In genomic region chr9:63958337-63959030, GRCm38 (mm10) we compare ENCODE assay signal across 8 mouse cellular contexts.
DNase-seq lines count a peak whose midpoint lies in the region; ATAC-seq lines count a peak whose summit lies in the region.

No protein-coding gene starts in this region.

- H3K4me2 ChIP-seq in heart, embryonic 16.5 days (ENCODE audit: low read depth, low read length), result peak overlapping the region; percentile 58
- no peak overlapping the region for H3K4me2 ChIP-seq in midbrain, embryonic 14.5 days (ENCODE audit: low read length)

- H3K4me1 ChIP-seq in embryonic facial prominence, embryonic 10.5 days, result peaks cover 88% of the 10 kb centered on the region
- peaks cover 62% of the 10 kb centered on the region for H3K4me1 ChIP-seq in heart, embryonic 16.5 days (ENCODE audit: control insufficient read depth, insufficient read depth, low read length)
- peaks cover 24% of the 10 kb centered on the region for H3K4me1 ChIP-seq in midbrain, embryonic 14.5 days (ENCODE audit: control insufficient read depth, insufficient read depth, low read length)

- H3K36me3 ChIP-seq in embryonic facial prominence, embryonic 10.5 days (replicated peaks), result peaks cover 11% of the 10 kb centered on the region
- peaks cover 1% of the 10 kb centered on the region; the same call in 1 of the 2 replicates for H3K36me3 ChIP-seq in heart, embryonic 16.5 days (ENCODE audit: control insufficient read depth, insufficient read depth)
- H3K36me3 ChIP-seq in midbrain, embryonic 14.5 days (ENCODE audit: control insufficient read depth, insufficient read depth, low read length), result no peaks in the 10 kb centered on the region

- H3K27ac ChIP-seq in embryonic facial prominence, embryonic 10.5 days (replicated peaks), result peak overlapping the region; percentile 87
- H3K27ac ChIP-seq in heart, embryonic 16.5 days (ENCODE audit: low read length), result peak overlapping the region; percentile 93
- H3K27ac ChIP-seq in midbrain, embryonic 14.5 days (replicated peaks; ENCODE audit: low read depth, low read length), result 0 out of 2 replicates have a peak overlapping the region, but pooled peaks have one; percentile 37

- H3K9ac ChIP-seq in heart, embryonic 16.5 days (ENCODE audit: low read length), result peak overlapping the region; percentile 63
- no peak overlapping the region for H3K9ac ChIP-seq in midbrain, embryonic 14.5 days (replicated peaks; ENCODE audit: low read length)

- peak; percentile 80 for ATAC-seq in heart, embryonic 16.5 days (replicated peaks; ENCODE audit: extremely low read depth, insufficient read depth, low FRiP score)
- 0 out of 2 replicates have a peak, but pooled peaks have one; percentile 26 for ATAC-seq in midbrain, embryonic 14.5 days (ENCODE audit: low FRiP score, low TSS enrichment)

- WGBS in embryonic facial prominence, embryonic 10.5 days, result 14% methylated on average over 15 of the region's 15 CpGs
- WGBS in heart, embryonic 16.5 days, result 18% methylated on average over 13 of the region's 15 CpGs
- 23% methylated on average over 15 of the region's 15 CpGs for WGBS in midbrain, embryonic 14.5 days

- no peaks in the 10 kb centered on the region; the same call in 1 of the 2 replicates for H3K27me3 ChIP-seq in embryonic facial prominence, embryonic 10.5 days (replicated peaks; ENCODE audit: low read depth, poor library complexity, severe bottlenecking)
- H3K27me3 ChIP-seq in heart, embryonic 16.5 days (ENCODE audit: control insufficient read depth, insufficient read depth, low read length), result no peaks in the 10 kb centered on the region
- no peaks in the 10 kb centered on the region for H3K27me3 ChIP-seq in midbrain, embryonic 14.5 days (ENCODE audit: control insufficient read depth, insufficient read depth, low read length)

- no peaks in the 10 kb centered on the region for H3K9me3 ChIP-seq in embryonic facial prominence, embryonic 10.5 days
- H3K9me3 ChIP-seq in heart, embryonic 16.5 days (replicated peaks; ENCODE audit: control insufficient read depth, low read length), result no peaks in the 10 kb centered on the region
- H3K9me3 ChIP-seq in midbrain, embryonic 14.5 days (ENCODE audit: control insufficient read depth, low read length), result no peaks in the 10 kb centered on the region

- peak; percentile 81 for DNase-seq in ZHBTc4 (ENCODE audit: low read depth, low spot score)
- DNase-seq in embryonic facial prominence, embryonic 10.5 days (ENCODE audit: low spot score), result peak; percentile 65
- DNase-seq in kidney, postnatal 4 days, result peak; percentile 81 to 87
- peak; percentile 71 for DNase-seq in midbrain, embryonic 14.5 days
- no peak for DNase-seq in right cerebral cortex, postnatal 25 days
- no peak for DNase-seq in cerebellum, postnatal 4 days (ENCODE audit: low spot score in 2 of 2)
- DNase-seq in spleen, adult 18-20 months, result no peak

- peak overlapping the region; percentile 44; the same call in 1 of the 2 replicates for H3K4me3 ChIP-seq in embryonic facial prominence, embryonic 10.5 days
- peak overlapping the region; percentile 22 for H3K4me3 ChIP-seq in heart, embryonic 16.5 days (ENCODE audit: low read length)
- H3K4me3 ChIP-seq in midbrain, embryonic 14.5 days (replicated peaks; ENCODE audit: low read depth, low read length), result no peak overlapping the region

Comparison
In these comparisons a context has a peak if more than half of its experiments do, and no peak if none do; other contexts are left out.
1. DNase-seq: peak in ZHBTc4 (single experiment), embryonic facial prominence, embryonic 10.5 days (single experiment), kidney, postnatal 4 days (2 of 2) and midbrain, embryonic 14.5 days (single experiment); none in right cerebral cortex, postnatal 25 days (single experiment), cerebellum, postnatal 4 days (0 of 2) and spleen, adult 18-20 months (0 of 2).
2. H3K27ac ChIP-seq: peak in every context shown above with its lines; median percentile 93 in heart, embryonic 16.5 days; 87 in embryonic facial prominence, embryonic 10.5 days; 37 in midbrain, embryonic 14.5 days.